In genomic region chr2:115702610-115703009, GRCm38 (mm10) we compare ENCODE assay signal across 15 mouse cellular contexts.
A peak's percentile ranks its signal among the peaks of the same experiment; 100 is the strongest.
DNase-seq lines count a peak whose midpoint lies in the region.
"Had no signal": no experiment of that assay in that cellular context is flagged by ENCODE, and none has a peak within 500 bp of the region (broad histone marks: within the 10 kb centered on the region; RNA-seq: fewer than 3 reads in every experiment).

No protein-coding gene starts in this region.

- DNase-seq in embryo, embryonic 10 days (ENCODE audit: low spot score) = peak; percentile 32
- DNase-seq in embryo, embryonic 11 days = no peak
- peak; percentile 45 for DNase-seq in ES-CJ7 (ENCODE audit: low read depth, low spot score)
- peak; percentile 41 for DNase-seq in ZHBTc4 (ENCODE audit: low read depth, low spot score)
- DNase-seq in kidney, postnatal 14 days = no peak
- DNase-seq: adrenal gland, adult 2 months; adrenal gland, postnatal 10 days; adrenal gland, postnatal 25 days; B cell, adult 2 months; cerebellum, adult 11 months; cerebellum, adult 18-20 months; cerebellum, adult 8-10 months; cerebellum, adult 9-11 months; cerebellum, postnatal 14 days; cerebellum, postnatal 36 days had no signal

Comparison
In these comparisons a context has a peak if more than half of its experiments do, and no peak if none do; other contexts are left out.
1. DNase-seq: peak in embryo, embryonic 10 days (single experiment), ES-CJ7 (single experiment) and ZHBTc4 (single experiment); none in embryo, embryonic 11 days (single experiment) and kidney, postnatal 14 days (single experiment).